Mouse (Mus musculus) limb, embryonic 14.5 days (tissue): ENCODE data around the gene Tinf2. TPM values are rescaled to one million over a fixed set of nuclear protein-coding genes. Genes with fewer than 3 reads are reported as not detected.
A peak's percentile ranks its signal among the peaks of the same experiment; 100 is the strongest.

Experiments
- ATAC-seq: fragments of 200-750 bp; cut with Nextera tagmentation; 2 replicates; pipeline ENCODE4 v1.8.0; 2017; ENCODE audit warnings: low read depth, moderate number of reproducible peaks, moderate TSS enrichment; ENCODE audit not compliant: low FRiP score
- DNase-seq: peaks from one replicate; pipeline ENCODE4 v3.0.0-alpha.2; 2015; ENCODE audit warnings: low spot score
- H3K27ac ChIP-seq: fragments of 300-500 bp; sonication (generic); replicated peaks from 2 replicates; pipeline ENCODE4 v1.5.1; 2014; ENCODE audit warnings: low read depth, mild to moderate bottlenecking, low read length, moderate library complexity, mixed read lengths
- H3K27me3 ChIP-seq: fragments of 300-500 bp; sonication (generic); 2 replicates; pipeline ENCODE4 v1.6.1; 2014; ENCODE audit warnings: low read length, mixed read lengths; ENCODE audit not compliant: control insufficient read depth, insufficient read depth
- H3K36me3 ChIP-seq: fragments of 300-500 bp; sonication (generic); 2 replicates; pipeline ENCODE4 v1.6.1; 2014; ENCODE audit warnings: mild to moderate bottlenecking, low read length, moderate library complexity, mixed read lengths; ENCODE audit not compliant: control insufficient read depth, insufficient read depth
- H3K4me1 ChIP-seq: fragments of 300-500 bp; sonication (generic); 2 replicates; pipeline ENCODE4 v1.6.1; 2014; ENCODE audit warnings: antibody characterized with exemption, low read length, mixed read lengths; ENCODE audit not compliant: control insufficient read depth, insufficient read depth
- H3K4me2 ChIP-seq: fragments of 300-500 bp; sonication (generic); replicated peaks from 2 replicates; pipeline ENCODE4 v1.6.1; 2014; ENCODE audit warnings: low read depth, mild to moderate bottlenecking, low read length, moderate library complexity; ENCODE audit not compliant: severe bottlenecking
- H3K4me3 ChIP-seq: fragments of 300-500 bp; sonication (generic); replicated peaks from 2 replicates; pipeline ENCODE4 v1.5.1; 2014; ENCODE audit warnings: low read length
- H3K9ac ChIP-seq: fragments of 300-500 bp; sonication (generic); 2 replicates; pipeline ENCODE4 v1.6.1; 2014; ENCODE audit warnings: mild to moderate bottlenecking, low read depth, low read length, moderate library complexity; ENCODE audit not compliant: severe bottlenecking
- H3K9me3 ChIP-seq: fragments of 300-500 bp; sonication (generic); 2 replicates; pipeline ENCODE4 v1.6.1; 2016; ENCODE audit warnings: low read length; ENCODE audit not compliant: control insufficient read depth
- POLR2A ChIP-seq: fragments of 200-500 bp; IDR thresholded peaks from 2 replicates; pipeline ENCODE4 v1.8.0; 2012; ENCODE audit warnings: inconsistent platforms, mild to moderate bottlenecking, moderate library complexity, borderline replicate concordance; ENCODE audit not compliant: insufficient read depth, insufficient read length; ENCODE audit errors: extremely low read depth
- WGBS: fragments of 180-500 bp; shearing (Covaris S2); extraction: QIAGEN DNeasy Blood & Tissue Kit; methylation state at CpG from one replicate; pipeline ENCODE4 v1.1.7; 2014; 5-methylcytosine and 5-hydroxymethylcytosine counted together
- polyA plus RNA-seq, 2 experiments: library from polyadenylated mRNA; depleted of rRNA in 1 of 2; stranded (reverse) in 1 of 2; unstranded in 1 of 2; fragments of >200 nt; fragmentation: Nextera tagmentation in 1 of 2; extraction: Ambion mirVana in 1 of 2; gene quantifications; 2 replicates each; pipeline versions ENCODE4 v1.2.1 to v1.2.3; 2012 to 2014

Tinf2 gene
- polyA plus RNA-seq, 2 experiments = 34.2 to 38.4 TPM

DNA sequence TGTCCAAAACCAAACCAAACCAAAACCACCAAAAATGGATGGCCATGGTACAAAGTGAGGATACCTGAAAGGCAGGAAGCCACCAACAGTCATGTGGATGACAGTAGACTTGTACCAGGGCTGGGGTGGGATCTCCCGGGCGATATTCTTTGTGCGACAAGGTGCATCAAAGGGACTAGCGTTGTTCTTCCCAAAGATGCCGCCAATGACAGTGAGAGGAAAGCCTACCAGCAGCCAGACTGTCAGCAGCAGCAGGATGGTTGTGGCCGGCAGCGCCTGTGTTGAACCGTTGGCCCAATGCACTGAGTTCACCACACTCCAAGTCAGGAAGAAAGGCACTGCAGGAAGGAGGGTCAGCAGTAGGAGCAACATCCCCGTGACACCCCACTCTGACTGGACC lies 43.8 kb downstream of the Tinf2 start, which contains the start of gene Gm49378:
TSS of gene Gm49378 (minus strand) at position 101 of the 400 bp plus-strand sequence.
- Histone ChIP-seq H3K4me3 (no peak within 1 kb of the TSS), H3K27ac (no peak within 1 kb of the TSS), H3K36me3 (peaks cover 61% of the 10 kb centered on the region), H3K27me3 (no peaks in the 10 kb centered on the region), H3K4me1 (peaks cover 8% of the 10 kb centered on the region), H3K4me2 (no peak within 1 kb of the TSS), H3K9me3 (no peaks in the 10 kb centered on the region), H3K9ac (no peak within 1 kb of the TSS)
- no peak for ATAC-seq
- TF ChIP-seq POLR2A = no peak
- no peak for DNase-seq
- WGBS = 97% methylated on average over 9 of the region's 9 CpGs

- Histone ChIP-seq H3K4me2 (peak within 1 kb of the TSS; percentile 88), H3K4me3 (peak within 1 kb of the TSS; percentile 77), H3K36me3 (peaks cover 75% of the 10 kb centered on the region), H3K27me3 (no peaks in the 10 kb centered on the region), H3K9ac (peak within 1 kb of the TSS; percentile 76), H3K9me3 (no peaks in the 10 kb centered on the region), H3K4me1 (peaks cover 3% of the 10 kb centered on the region; the same call in 1 of the 2 replicates), H3K27ac (peak within 1 kb of the TSS; percentile 67)
- no peak for TF ChIP-seq POLR2A
- 2% methylated on average over 28 of the region's 33 CpGs for WGBS
- ATAC-seq = peak; percentile 87
- peak; percentile 94 for DNase-seq
Observed at GRCm38 (mm10) chr14:55635523-55636007, 46.1 kb downstream of the Tinf2 start, which contains the start of gene Ipo4. Gene Ipo4, minus strand, starts transcription at chr14:55635957.

DNA sequence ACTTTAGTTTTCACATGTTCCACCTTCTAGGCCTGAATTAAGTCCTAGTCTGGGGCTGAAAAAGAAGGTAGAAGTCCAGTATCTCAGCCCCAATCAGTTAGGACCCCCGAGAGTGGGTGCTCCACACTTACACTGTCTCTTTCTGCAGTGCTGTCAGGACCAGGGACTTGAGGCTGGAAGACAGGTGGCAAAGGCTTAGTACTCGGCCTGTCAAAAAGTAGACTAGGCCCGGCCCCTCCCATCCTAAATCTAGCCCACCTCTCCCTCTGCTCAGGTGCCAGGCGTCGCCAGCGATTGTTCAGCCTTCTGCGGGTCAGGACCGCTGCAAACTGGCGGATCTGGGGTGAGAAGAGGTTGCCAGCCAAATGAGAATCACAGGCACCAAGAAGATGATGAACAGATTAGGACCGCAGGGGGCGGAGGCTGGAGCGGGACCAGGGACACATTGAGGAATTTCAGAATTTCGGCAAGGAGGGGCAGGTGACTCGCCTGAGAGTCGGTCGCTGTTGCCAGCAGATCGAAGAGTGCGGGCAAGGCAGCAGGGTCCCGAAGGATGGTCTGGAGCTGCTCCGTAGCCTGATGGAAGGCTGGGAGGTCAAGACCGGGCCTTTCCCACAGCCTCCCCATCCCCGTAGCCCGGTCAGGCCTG lies 46.6 kb downstream of the Tinf2 start:
- Histone ChIP-seq H3K36me3 (peaks cover 75% of the 10 kb centered on the region), H3K9ac (peak overlapping the region; percentile 76), H3K27me3 (no peaks in the 10 kb centered on the region), H3K4me2 (peak overlapping the region; percentile 88), H3K9me3 (no peaks in the 10 kb centered on the region), H3K4me1 (peaks cover 3% of the 10 kb centered on the region; the same call in 1 of the 2 replicates), H3K4me3 (peak overlapping the region; percentile 77), H3K27ac (peak overlapping the region; percentile 67)
- ATAC-seq (peak; percentile 45), DNase-seq (no peak)
- 5% methylated on average over 23 of the region's 23 CpGs for WGBS
- 0 out of 2 replicates have a peak, but pooled peaks have one; percentile 15 for TF ChIP-seq POLR2A

GRCm38 (mm10) chr14:55629312-55629711 lies 52.3 kb downstream of the Tinf2 start:
- Histone ChIP-seq H3K36me3 (peaks cover 98% of the 10 kb centered on the region), H3K9ac (no peak overlapping the region), H3K4me3 (no peak overlapping the region), H3K9me3 (no peaks in the 10 kb centered on the region), H3K4me1 (no peaks in the 10 kb centered on the region; the same call in 1 of the 2 replicates), H3K4me2 (no peak overlapping the region), H3K27ac (no peak overlapping the region), H3K27me3 (no peaks in the 10 kb centered on the region)
- 57% methylated on average over 5 of the region's 5 CpGs for WGBS
- no peak for TF ChIP-seq POLR2A
- ATAC-seq (no peak), DNase-seq (no peak)

DNA sequence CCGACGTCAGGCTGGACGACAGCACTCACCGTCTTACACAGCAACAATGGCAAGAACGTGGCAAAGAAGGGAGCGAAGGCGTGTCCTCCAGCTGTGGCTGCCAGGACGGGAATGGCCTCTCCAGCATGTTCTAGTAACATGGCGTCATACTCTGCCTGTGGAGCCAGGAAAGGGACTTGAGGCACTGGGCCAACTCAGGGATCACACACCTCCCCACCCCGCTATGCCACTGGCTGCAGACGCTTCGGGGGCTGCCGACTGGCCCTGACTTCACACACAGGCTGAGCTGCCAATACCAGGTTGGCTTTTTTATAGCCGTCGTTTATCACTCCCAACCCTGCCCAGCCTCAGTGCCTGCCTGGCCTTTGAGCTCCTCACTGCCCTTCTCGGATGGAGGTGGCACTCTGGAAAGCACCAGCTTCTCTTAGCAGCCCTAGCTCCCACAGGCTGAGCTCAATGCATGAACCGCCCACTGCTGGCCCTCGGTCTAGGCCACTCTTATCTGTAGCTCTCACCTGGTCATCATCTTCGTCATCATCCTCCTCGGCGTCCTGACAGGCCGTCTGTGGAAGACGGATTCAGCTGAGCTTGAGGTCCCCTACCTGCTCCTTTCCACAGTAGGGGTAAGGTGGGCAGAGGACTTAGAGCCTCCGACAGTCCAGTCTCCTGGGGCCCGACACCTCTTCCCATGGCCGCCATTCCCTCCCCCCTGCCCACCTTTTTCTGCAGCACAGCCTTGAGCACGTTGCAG lies 53.4 kb downstream of the Tinf2 start:
- 79% methylated on average over 27 of the region's 27 CpGs for WGBS
- Histone ChIP-seq H3K27me3 (no peaks in the 10 kb centered on the region), H3K4me3 (no peak overlapping the region), H3K27ac (no peak overlapping the region), H3K4me2 (no peak overlapping the region), H3K9ac (no peak overlapping the region), H3K9me3 (no peaks in the 10 kb centered on the region), H3K36me3 (peaks cover 96% of the 10 kb centered on the region), H3K4me1 (no peaks in the 10 kb centered on the region)
- ATAC-seq (no peak), DNase-seq (no peak)
- TF ChIP-seq POLR2A = no peak

Other genes starting within 250 kb of the Tinf2 start
Only the 30 nearest of the 35 such genes appear.
- 0.74 and 0.83 TPM in 2 replicates for gene Cpne6, start 171.4 kb downstream of the Tinf2 start, polyA plus RNA-seq (2012; rRNA removed)
- 0.47 and 0.65 TPM in 2 replicates for gene Cpne6, start 171.4 kb downstream of the Tinf2 start, polyA plus RNA-seq (2014; fragmentation: Nextera tagmentation; extraction: Ambion mirVana)
- 0.06 TPM in 1 of 2 replicates, not detected in the other for gene Nrl, start 156.8 kb downstream of the Tinf2 start, polyA plus RNA-seq (2012; rRNA removed)
- gene Nrl, start 156.8 kb downstream of the Tinf2 start, polyA plus RNA-seq (2014; fragmentation: Nextera tagmentation; extraction: Ambion mirVana) = not detected in 2 replicates
- gene Pck2, start 141.6 kb downstream of the Tinf2 start, polyA plus RNA-seq (2012; rRNA removed) = 39.3 and 52.1 TPM in 2 replicates
- gene Pck2, start 141.6 kb downstream of the Tinf2 start, polyA plus RNA-seq (2014; fragmentation: Nextera tagmentation; extraction: Ambion mirVana) = 22.5 and 28.0 TPM in 2 replicates
- gene Dcaf11, start 121.8 kb downstream of the Tinf2 start, polyA plus RNA-seq (2012; rRNA removed) = 47.5 and 53.0 TPM in 2 replicates
- gene Dcaf11, start 121.8 kb downstream of the Tinf2 start, polyA plus RNA-seq (2014; fragmentation: Nextera tagmentation; extraction: Ambion mirVana) = 53.8 and 56.0 TPM in 2 replicates
- 0.67 and 0.88 TPM in 2 replicates for gene A730061H03Rik, start 121.4 kb downstream of the Tinf2 start, polyA plus RNA-seq (2012; rRNA removed)
- 0.74 and 1.7 TPM in 2 replicates for gene A730061H03Rik, start 121.4 kb downstream of the Tinf2 start, polyA plus RNA-seq (2014; fragmentation: Nextera tagmentation; extraction: Ambion mirVana)
- gene Fitm1, start 106.2 kb downstream of the Tinf2 start, polyA plus RNA-seq (2012; rRNA removed) = 30.9 and 43.0 TPM in 2 replicates
- gene Fitm1, start 106.2 kb downstream of the Tinf2 start, polyA plus RNA-seq (2014; fragmentation: Nextera tagmentation; extraction: Ambion mirVana) = 19.1 and 26.9 TPM in 2 replicates
- 66.8 and 77.6 TPM in 2 replicates for gene Psme1, start 103.7 kb downstream of the Tinf2 start, polyA plus RNA-seq (2012; rRNA removed)
- 147 and 154 TPM in 2 replicates for gene Psme1, start 103.7 kb downstream of the Tinf2 start, polyA plus RNA-seq (2014; fragmentation: Nextera tagmentation; extraction: Ambion mirVana)
- 6.6 and 6.9 TPM in 2 replicates for gene Emc9, start 96.5 kb downstream of the Tinf2 start, polyA plus RNA-seq (2012; rRNA removed)
- gene Emc9, start 96.5 kb downstream of the Tinf2 start, polyA plus RNA-seq (2014; fragmentation: Nextera tagmentation; extraction: Ambion mirVana) = 6.5 and 7.0 TPM in 2 replicates
- gene Psme2, start 90.7 kb downstream of the Tinf2 start, polyA plus RNA-seq (2012; rRNA removed) = 75.8 and 78.5 TPM in 2 replicates
- gene Psme2, start 90.7 kb downstream of the Tinf2 start, polyA plus RNA-seq (2014; fragmentation: Nextera tagmentation; extraction: Ambion mirVana) = 239 and 245 TPM in 2 replicates
- 23.0 and 34.1 TPM in 2 replicates for gene Rnf31, start 90.1 kb downstream of the Tinf2 start, polyA plus RNA-seq (2012; rRNA removed)
- 13.1 and 18.1 TPM in 2 replicates for gene Rnf31, start 90.1 kb downstream of the Tinf2 start, polyA plus RNA-seq (2014; fragmentation: Nextera tagmentation; extraction: Ambion mirVana)
- 21.0 and 26.4 TPM in 2 replicates for gene Irf9, start 78.2 kb downstream of the Tinf2 start, polyA plus RNA-seq (2012; rRNA removed)
- 9.8 and 11.3 TPM in 2 replicates for gene Irf9, start 78.2 kb downstream of the Tinf2 start, polyA plus RNA-seq (2014; fragmentation: Nextera tagmentation; extraction: Ambion mirVana)
- 8.9 and 9.6 TPM in 2 replicates for gene Rec8, start 63.8 kb downstream of the Tinf2 start, polyA plus RNA-seq (2012; rRNA removed)
- 2.4 and 2.8 TPM in 2 replicates for gene Rec8, start 63.8 kb downstream of the Tinf2 start, polyA plus RNA-seq (2014; fragmentation: Nextera tagmentation; extraction: Ambion mirVana)
- 185 and 239 TPM in 2 replicates for gene Ipo4, start 45.9 kb downstream of the Tinf2 start, polyA plus RNA-seq (2012; rRNA removed)
- gene Ipo4, start 45.9 kb downstream of the Tinf2 start, polyA plus RNA-seq (2014; fragmentation: Nextera tagmentation; extraction: Ambion mirVana) = 131 and 133 TPM in 2 replicates
- 6.8 and 12.2 TPM in 2 replicates for gene Gm49378, start 43.9 kb downstream of the Tinf2 start, polyA plus RNA-seq (2012; rRNA removed)
- 1.5 and 3.7 TPM in 2 replicates for gene Gm49378, start 43.9 kb downstream of the Tinf2 start, polyA plus RNA-seq (2014; fragmentation: Nextera tagmentation; extraction: Ambion mirVana)
- 92.3 and 128 TPM in 2 replicates for gene Tm9sf1, start 38.0 kb downstream of the Tinf2 start, polyA plus RNA-seq (2012; rRNA removed)
- 111 and 116 TPM in 2 replicates for gene Tm9sf1, start 38.0 kb downstream of the Tinf2 start, polyA plus RNA-seq (2014; fragmentation: Nextera tagmentation; extraction: Ambion mirVana)
- 2.9 and 3.3 TPM in 2 replicates for gene Tssk4, start 31.6 kb downstream of the Tinf2 start, polyA plus RNA-seq (2012; rRNA removed)
- 1.2 and 1.4 TPM in 2 replicates for gene Tssk4, start 31.6 kb downstream of the Tinf2 start, polyA plus RNA-seq (2014; fragmentation: Nextera tagmentation; extraction: Ambion mirVana)
- gene Mdp1, start 21.3 kb downstream of the Tinf2 start, polyA plus RNA-seq (2012; rRNA removed) = 47.4 and 49.7 TPM in 2 replicates
- 53.7 and 59.1 TPM in 2 replicates for gene Mdp1, start 21.3 kb downstream of the Tinf2 start, polyA plus RNA-seq (2014; fragmentation: Nextera tagmentation; extraction: Ambion mirVana)
- 51.1 and 53.6 TPM in 2 replicates for gene Gmpr2, start 9.9 kb downstream of the Tinf2 start, polyA plus RNA-seq (2012; rRNA removed)
- gene Gmpr2, start 9.9 kb downstream of the Tinf2 start, polyA plus RNA-seq (2014; fragmentation: Nextera tagmentation; extraction: Ambion mirVana) = 53.1 and 68.5 TPM in 2 replicates
- 347 and 416 TPM in 2 replicates for gene Nedd8, start 9.7 kb downstream of the Tinf2 start, polyA plus RNA-seq (2012; rRNA removed)
- gene Nedd8, start 9.7 kb downstream of the Tinf2 start, polyA plus RNA-seq (2014; fragmentation: Nextera tagmentation; extraction: Ambion mirVana) = 567 and 583 TPM in 2 replicates
- 15.0 and 17.7 TPM in 2 replicates for gene Tgm1, start 32.1 kb upstream of the Tinf2 start, polyA plus RNA-seq (2012; rRNA removed)
- 17.0 and 21.2 TPM in 2 replicates for gene Tgm1, start 32.1 kb upstream of the Tinf2 start, polyA plus RNA-seq (2014; fragmentation: Nextera tagmentation; extraction: Ambion mirVana)
- gene Rabggta, start 40.4 kb upstream of the Tinf2 start, polyA plus RNA-seq (2012; rRNA removed) = 41.7 and 53.5 TPM in 2 replicates
- 20.4 and 23.0 TPM in 2 replicates for gene Rabggta, start 40.4 kb upstream of the Tinf2 start, polyA plus RNA-seq (2014; fragmentation: Nextera tagmentation; extraction: Ambion mirVana)
- 88.3 and 109 TPM in 2 replicates for gene Dhrs1, start 63.9 kb upstream of the Tinf2 start, polyA plus RNA-seq (2012; rRNA removed)
- gene Dhrs1, start 63.9 kb upstream of the Tinf2 start, polyA plus RNA-seq (2014; fragmentation: Nextera tagmentation; extraction: Ambion mirVana) = 82.0 and 89.7 TPM in 2 replicates
- 23.5 and 30.5 TPM in 2 replicates for gene Nop9, start 63.9 kb upstream of the Tinf2 start, polyA plus RNA-seq (2012; rRNA removed)
- 37.6 and 38.1 TPM in 2 replicates for gene Nop9, start 63.9 kb upstream of the Tinf2 start, polyA plus RNA-seq (2014; fragmentation: Nextera tagmentation; extraction: Ambion mirVana)
- gene Cideb, start 76.6 kb upstream of the Tinf2 start, polyA plus RNA-seq (2012; rRNA removed) = 2.1 and 2.6 TPM in 2 replicates
- 0.41 and 0.46 TPM in 2 replicates for gene Cideb, start 76.6 kb upstream of the Tinf2 start, polyA plus RNA-seq (2014; fragmentation: Nextera tagmentation; extraction: Ambion mirVana)
- 0.44 and 0.65 TPM in 2 replicates for gene Ltb4r2, start 79.6 kb upstream of the Tinf2 start, polyA plus RNA-seq (2012; rRNA removed)
- 0.61 and 0.74 TPM in 2 replicates for gene Ltb4r2, start 79.6 kb upstream of the Tinf2 start, polyA plus RNA-seq (2014; fragmentation: Nextera tagmentation; extraction: Ambion mirVana)
- 1.1 and 1.2 TPM in 2 replicates for gene Ltb4r1, start 84.1 kb upstream of the Tinf2 start, polyA plus RNA-seq (2012; rRNA removed)
- 0.33 and 0.78 TPM in 2 replicates for gene Ltb4r1, start 84.1 kb upstream of the Tinf2 start, polyA plus RNA-seq (2014; fragmentation: Nextera tagmentation; extraction: Ambion mirVana)
- gene Adcy4, start 102.3 kb upstream of the Tinf2 start, polyA plus RNA-seq (2012; rRNA removed) = 32.4 and 35.0 TPM in 2 replicates
- gene Adcy4, start 102.3 kb upstream of the Tinf2 start, polyA plus RNA-seq (2014; fragmentation: Nextera tagmentation; extraction: Ambion mirVana) = 16.8 and 17.8 TPM in 2 replicates
- gene Ripk3, start 107.0 kb upstream of the Tinf2 start, polyA plus RNA-seq (2012; rRNA removed) = 35.9 and 41.4 TPM in 2 replicates
- gene Ripk3, start 107.0 kb upstream of the Tinf2 start, polyA plus RNA-seq (2014; fragmentation: Nextera tagmentation; extraction: Ambion mirVana) = 30.5 and 37.6 TPM in 2 replicates
- gene Nfatc4, start 141.3 kb upstream of the Tinf2 start, polyA plus RNA-seq (2012; rRNA removed) = 171 and 233 TPM in 2 replicates
- 83.5 and 114 TPM in 2 replicates for gene Nfatc4, start 141.3 kb upstream of the Tinf2 start, polyA plus RNA-seq (2014; fragmentation: Nextera tagmentation; extraction: Ambion mirVana)
- gene Nynrin, start 172.2 kb upstream of the Tinf2 start, polyA plus RNA-seq (2012; rRNA removed) = 41.0 and 49.5 TPM in 2 replicates
- gene Nynrin, start 172.2 kb upstream of the Tinf2 start, polyA plus RNA-seq (2014; fragmentation: Nextera tagmentation; extraction: Ambion mirVana) = 20.6 and 23.6 TPM in 2 replicates